Mouse (Mus musculus): ENCODE measurements around the gene Ccdc149. TPM values are rescaled to one million over a fixed set of nuclear protein-coding genes. Genes with fewer than 3 reads are reported as not detected.

The Ccdc149 gene
- total RNA-seq, 2 experiments from 2014 or later, result 38.9 to 43.3 TPM

DNA sequence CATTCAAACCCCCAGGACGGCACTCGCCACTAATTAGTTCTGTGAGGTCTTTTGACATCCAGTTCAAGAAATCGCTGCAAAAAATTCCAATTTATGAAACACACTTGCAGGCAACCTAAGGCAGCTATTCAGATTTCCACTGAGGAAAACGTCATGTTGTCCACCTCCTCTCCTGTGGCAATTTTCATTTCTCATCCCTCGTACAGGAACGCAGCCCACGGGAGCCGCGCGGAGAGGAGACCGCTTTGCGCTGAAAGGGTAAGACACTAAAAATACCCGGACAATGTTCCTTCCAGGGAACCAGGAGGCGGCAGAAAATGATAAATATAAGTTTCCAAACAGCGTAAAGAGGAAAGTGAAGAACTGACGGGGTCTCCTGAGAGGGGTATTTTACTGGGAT, 79.8 kb downstream of the Ccdc149 start:
- peak; percentile 52 to 58 for DNase-seq (ENCODE audit: low spot score in 2 of 2)
- intact Hi-C loops (cut with DNase I), result loop anchor here (5.0 kb wide), 4 partner anchors 81 to 274 kb away; partner anchors contain the start of gene Ccdc149

DNA sequence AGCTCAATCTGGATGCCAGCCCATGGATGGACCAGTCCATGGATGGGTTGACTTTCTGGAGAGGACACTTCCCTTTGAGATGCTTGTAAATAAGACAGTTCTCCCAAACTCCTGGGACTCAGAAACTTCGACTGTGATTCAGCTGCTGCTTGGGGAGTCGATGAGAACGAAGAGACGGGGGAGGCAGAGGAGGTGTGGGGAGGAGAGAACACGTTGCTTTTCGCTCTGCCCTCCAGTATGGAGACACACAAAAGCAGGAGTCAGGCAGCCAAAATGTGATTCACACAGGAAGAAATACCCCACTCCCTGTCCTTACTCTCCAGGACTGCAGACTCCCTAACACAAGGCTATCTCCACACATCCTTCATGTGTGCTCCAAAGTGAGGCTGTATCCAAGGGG, 80.9 kb downstream of the Ccdc149 start:
- intact Hi-C loops (cut with DNase I), result loop anchor here (5.0 kb wide), 4 partner anchors 82 to 273 kb away; partner anchors contain the start of gene Ccdc149
- peak in 1 of 2 experiments; percentile 28 for DNase-seq (ENCODE audit: low spot score in 2 of 2)

DNA sequence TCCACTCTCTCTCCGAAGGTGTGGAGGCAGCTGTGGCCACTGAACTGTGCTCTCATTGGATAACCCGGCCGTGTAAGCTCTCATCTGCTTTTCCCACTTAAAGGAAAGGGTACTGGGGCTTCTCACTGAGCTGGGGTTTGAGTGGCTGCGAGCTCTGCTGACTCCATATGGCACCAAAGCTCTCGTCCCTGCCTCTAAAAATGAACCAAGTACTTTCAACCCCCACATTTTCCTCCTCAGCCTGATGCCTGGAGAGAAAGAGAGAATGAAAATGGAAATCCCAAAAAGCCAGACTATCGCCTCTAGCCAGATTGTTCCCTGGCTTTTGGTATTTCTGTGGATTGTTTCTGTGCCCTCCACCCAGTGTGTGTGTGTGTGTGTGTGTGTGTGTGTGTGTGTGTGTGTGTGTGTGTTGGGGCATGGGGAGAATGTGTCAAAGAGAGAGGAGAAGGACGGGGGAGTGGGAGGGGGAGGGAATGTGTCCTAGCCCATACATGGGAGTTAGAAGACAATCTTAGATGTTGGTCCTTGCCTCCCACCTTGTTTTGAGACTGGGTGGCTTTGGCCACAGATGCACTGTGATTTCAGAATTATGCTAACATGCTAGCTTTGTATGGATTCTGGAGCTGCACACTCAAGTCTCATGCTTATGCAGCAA, 83.1 kb downstream of the Ccdc149 start:
- DNase-seq (ENCODE audit: low spot score in 2 of 2), result peak; percentile 39 to 48
- intact Hi-C loops (cut with DNase I), result no loop called here

DNA sequence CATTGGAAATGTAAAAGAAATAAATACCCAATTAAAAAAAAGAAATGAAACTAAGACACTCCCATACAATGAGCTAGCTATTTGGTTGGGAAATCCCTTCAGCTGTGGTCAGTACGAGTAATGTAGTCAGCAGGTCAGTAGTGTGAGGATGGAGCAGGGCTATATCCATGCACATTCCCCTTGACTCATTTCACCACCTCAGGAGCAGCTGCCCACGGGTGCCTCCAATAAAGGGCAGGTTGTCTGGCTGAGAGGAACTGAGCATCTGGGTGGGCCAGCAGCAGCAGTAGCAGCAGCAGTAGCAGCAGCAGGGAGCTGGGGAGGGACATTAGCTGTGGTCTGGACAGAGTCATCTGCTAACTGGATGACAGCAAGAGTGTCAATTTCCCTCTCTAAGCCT, 85.3 kb downstream of the Ccdc149 start:
- intact Hi-C loops (cut with DNase I), result no loop called here
- no peak for DNase-seq (ENCODE audit: low spot score in 2 of 2)

DNA sequence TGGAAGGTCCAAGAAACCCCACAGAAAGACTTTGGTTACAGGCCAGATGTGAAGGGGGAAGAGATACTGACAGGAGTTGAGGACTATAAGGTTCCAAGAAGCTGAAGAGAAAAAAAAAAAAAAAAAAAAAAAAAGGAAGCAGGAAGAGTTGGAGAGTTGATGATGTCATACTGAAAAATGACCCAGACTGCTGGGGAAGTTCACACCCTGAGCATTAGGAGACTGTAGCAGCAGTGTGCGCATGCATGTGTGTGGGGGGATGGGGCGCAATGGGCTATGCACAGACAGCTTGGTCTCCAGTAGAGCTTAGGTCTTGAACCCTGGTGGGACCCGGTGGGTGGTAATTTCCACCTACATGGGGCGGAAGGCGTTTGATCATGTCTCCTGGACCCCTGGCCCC, 87.6 kb downstream of the Ccdc149 start:
- no peak for DNase-seq (ENCODE audit: low spot score in 2 of 2)
- intact Hi-C loops (cut with DNase I), result no loop called here

DNA sequence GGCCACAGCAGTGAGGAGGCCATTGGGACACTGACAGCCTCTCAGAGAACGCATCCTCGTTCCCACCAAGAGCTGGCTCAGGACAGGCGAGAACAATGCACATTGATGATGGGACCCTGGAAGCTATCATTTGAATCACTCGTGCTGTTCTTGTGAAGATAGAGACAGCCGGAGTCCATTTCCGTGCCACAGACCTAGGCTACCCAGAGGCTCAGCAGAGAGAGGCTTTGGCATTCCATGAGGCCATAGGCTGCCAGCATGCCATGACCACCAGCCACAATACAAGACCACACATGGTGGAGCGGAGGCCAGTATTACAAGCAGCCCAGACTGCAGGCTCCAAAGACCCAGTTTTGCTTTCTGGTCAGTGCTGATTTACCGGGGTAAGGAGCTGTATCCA, 88.5 kb downstream of the Ccdc149 start:
- intact Hi-C loops (cut with DNase I), result no loop called here
- no peak for DNase-seq (ENCODE audit: low spot score in 2 of 2)

DNA sequence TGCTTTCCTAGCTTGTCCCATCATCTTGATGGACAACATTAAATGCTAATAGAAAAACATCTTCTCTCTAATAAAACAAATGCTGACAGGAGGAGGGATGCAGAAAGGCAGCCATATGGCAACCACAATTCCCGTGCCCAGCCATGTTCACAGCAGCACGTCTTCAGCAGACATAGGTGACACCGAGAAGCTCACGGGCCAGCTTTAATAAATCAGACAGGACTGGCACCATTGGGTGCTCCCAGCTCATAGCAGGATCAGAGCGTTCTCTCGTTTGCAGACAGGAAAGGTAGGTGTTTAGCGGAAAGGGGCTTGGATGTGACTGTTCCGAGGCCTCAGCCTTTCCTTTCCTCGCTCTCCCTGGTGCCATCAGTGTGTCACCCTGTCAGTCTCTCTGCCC, 95.5 kb downstream of the Ccdc149 start:
- DNase-seq (ENCODE audit: low spot score in 2 of 2), result no peak
- intact Hi-C loops (cut with DNase I), result no loop called here

DNA sequence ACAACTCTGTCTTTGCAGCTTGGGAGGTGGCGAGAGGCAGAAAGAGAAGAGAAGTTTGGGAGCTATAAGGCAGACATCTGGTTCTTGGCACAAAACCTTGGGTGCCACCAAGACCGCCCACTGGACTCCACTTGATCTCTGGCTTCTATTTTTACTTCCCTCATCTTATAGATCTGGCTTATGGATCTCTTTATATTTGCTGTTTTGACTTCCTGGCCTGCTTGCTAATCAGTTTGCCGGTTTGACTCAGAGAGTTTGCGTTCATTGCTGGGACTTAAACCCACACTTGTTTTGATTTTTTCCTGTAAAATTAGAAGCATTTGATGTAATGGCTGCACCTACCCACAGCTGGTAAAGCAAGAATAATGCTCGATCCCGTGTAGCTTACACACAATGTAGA, 100.4 kb downstream of the Ccdc149 start:
- intact Hi-C loops (cut with DNase I), result no loop called here
- DNase-seq (ENCODE audit: low spot score in 2 of 2), result no peak

DNA sequence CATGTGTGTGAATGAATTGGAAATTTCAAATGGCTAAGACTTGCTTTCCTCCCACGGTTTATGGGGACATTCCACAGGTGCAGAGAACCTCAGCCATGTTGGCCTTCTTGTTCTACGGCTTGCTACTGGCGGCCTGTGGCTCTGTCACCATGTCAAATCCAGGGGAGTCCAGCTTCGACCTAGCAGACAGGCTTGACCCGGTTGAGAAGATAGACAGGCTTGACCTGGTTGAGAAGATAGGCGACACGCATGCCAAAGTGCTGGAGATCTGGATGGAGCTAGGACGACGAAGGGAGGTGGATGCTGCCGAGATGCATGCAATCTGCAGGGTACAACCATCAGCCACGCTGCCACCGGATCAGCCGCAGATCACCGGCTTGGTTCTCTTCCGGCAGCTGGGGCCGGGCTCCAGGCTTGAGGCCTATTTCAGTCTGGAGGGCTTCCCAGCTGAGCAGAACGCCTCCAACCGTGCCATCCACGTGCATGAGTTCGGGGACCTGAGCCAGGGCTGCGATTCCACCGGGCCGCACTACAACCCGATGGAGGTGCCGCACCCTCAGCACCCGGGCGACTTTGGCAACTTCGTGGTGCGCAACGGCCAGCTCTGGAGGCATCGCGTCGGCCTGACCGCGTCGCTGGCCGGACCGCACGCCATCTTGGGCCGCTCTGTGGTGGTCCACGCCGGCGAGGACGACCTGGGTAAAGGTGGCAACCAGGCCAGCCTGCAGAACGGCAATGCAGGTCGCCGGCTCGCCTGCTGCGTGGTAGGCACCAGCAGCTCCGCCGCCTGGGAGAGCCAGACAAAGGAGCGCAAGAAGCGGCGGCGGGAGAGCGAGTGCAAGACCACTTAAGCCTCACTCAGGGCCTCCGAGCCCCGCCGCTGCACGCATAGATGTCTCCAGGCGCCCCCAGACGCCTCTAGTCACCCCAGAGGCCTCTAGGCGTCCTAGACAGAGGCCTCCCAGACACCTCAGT, 103.2 kb downstream of the Ccdc149 start:
- DNase-seq (ENCODE audit: low spot score in 2 of 2), result no peak
- intact Hi-C loops (cut with DNase I), result no loop called here

DNA sequence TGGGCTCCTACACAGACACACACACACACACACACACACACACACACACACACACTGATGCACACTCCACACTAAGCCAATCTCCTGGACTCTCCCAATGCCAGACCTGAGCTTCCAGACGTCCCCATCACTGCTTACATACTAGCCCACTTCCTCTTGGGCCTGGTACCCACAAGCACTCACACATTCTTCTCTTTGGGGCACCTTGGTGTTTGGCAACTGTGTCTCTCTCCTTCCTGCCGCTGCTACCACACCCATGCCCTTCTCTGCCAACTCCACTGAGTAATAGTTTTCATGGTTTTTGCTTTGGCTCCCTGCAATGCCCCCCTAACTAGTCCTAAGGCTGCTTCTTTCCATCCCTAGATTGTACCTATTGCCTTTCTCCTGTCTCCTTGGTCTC, 104.7 kb downstream of the Ccdc149 start:
- DNase-seq (ENCODE audit: low spot score in 2 of 2), result no peak
- intact Hi-C loops (cut with DNase I), result no loop called here

DNA sequence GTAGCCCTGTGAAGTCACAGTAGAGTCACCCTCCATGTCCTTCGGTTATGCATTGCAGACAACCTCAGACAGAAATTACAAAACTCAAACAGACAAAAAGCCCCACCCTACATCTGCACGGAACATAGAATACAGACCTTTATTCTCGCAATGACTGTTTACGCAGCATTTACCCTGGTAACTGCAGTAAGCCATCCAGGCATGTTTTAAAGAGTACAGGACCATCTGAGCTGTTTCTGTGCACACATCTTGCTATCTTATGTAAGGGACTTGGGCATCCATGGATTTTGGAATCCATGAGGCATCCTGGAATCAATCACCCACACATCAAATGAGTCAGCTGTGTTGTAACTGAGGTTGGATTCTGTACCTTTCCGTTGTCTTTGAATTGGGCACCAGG, 105.4 kb downstream of the Ccdc149 start:
- DNase-seq (ENCODE audit: low spot score in 2 of 2), result no peak

DNA sequence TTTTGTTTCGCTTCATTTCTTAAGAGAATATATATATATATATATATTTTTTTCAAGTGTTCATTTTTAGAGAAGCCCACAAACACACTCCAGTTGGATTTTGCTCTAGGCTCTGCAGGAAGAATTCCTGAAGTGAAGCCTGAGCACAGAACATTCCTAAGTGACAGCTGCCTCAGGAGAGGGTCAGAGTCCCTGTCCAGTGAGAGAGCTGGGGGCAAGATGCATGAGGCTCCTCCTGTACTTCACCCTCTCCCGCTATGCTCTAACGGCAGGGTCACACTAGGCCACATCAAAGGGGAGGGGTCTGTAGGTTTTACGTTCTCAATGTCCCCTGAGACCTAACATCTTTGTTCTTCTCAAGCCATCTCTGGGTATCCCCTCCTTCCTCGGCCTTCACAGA, 106.8 kb downstream of the Ccdc149 start:
- intact Hi-C loops (cut with DNase I), result no loop called here
- no peak for DNase-seq (ENCODE audit: low spot score in 2 of 2)

More for the DNA sequence above, 105.4 kb downstream of the Ccdc149 start:
- intact Hi-C loops (cut with DNase I), result no loop called here

DNA sequence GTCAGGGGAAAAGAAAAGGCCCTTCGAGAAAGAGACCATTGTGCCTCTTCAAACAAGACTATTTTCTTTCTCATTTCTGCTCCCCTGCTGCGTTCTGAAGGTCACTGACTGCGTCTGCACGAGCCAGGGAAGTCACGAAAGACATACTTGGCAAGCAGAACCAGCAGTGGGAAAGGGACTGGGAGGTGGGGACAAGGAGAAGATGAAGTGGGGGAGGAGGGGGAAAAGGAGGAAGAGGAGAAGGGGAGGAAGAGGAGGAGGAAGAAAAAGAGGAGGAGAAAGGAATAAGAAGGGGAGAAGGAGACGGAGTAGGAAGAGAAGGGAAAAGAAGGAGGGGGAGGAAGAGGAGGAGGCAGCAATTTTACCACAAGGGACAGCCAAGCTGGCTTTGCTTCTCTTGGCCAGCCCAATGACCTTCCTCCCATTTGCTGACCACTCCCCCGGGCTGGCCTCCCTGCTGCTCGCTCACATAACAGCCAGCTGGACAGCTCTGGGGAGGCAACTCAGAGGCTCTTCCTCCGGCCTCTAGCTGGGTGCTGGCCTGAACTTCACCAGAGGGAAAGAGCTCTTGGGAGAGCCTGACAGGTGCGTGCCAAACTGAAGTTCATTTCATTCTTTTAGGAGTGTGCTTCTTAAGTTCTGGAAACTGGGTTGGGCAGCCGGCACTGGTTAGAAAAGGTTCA, 107.7 kb downstream of the Ccdc149 start, which contains the start of gene Sod3:
Sod3 (plus strand) TSS at position 324 of the 683 bp plus-strand sequence.
- no peak for DNase-seq (ENCODE audit: low spot score in 2 of 2)
- intact Hi-C loops (cut with DNase I), result no loop called here

DNA sequence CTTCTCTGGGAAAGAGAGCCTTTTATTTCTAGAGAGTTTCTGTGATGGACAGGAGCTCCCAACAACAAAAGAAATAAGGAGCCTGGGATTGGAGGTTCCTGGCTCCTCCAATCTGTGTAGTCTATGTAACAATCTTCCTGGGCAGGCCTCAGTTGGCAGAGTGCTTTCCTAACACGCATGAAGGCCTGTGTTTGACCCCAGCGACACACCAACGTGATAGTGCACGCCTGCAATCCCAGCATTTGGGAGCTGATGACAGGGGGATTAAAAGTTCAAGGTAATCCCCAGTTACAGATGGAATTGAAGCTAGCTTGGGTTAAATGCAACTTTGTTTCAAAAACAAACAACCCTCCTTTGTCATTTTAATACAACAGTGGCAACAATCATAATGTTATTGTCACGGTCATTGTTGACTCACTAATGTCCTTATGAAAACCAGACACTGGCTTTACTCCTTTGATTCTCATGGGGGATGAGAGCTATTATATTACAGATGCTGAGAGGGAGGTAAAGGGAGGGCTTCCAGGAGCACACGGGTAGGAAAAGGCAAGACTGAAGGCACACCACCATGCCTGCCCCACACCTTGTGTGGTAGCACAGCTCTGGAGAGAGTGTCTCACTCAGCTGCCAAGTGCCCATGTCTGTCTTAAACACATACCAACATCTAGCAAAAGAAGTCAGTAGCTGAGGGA, 108.4 kb downstream of the Ccdc149 start:
- no peak for DNase-seq (ENCODE audit: low spot score in 2 of 2)
- intact Hi-C loops (cut with DNase I), result no loop called here

DNA sequence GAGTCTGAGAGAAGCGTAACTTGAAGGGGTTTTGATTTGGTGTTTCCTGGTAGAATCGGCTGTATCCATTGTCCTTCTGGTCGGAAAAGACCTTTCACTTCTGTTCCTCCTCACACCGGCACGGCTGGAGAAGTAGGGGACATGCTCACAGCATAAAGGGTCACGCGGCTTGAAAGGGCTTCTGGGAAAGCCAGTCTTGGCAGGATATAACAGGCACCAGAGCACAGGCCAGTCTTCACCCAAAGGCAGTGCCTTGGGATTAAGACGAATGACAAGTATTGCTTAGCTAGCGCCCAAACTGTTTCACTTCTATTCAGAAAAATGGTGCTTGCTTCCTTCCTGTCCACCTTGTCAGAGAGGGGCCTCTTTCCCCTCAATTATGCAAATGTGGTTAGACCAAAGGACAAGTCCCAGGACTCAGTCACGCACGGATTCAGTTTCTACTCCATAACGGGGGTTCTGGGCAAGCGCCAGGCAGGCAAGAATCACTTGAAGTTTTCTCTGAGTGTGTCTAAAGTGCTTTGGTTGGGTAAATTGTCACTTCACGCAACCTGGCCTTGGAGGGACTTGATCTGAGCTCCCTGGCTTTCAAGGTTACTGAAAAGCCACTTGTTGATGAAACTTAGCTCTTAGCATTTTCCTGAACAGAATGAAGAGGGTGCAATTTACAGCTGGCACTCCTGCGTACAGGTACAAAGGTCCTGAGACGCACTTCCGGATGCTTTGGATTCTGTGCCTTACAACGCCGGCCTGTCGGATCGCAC, 110.9 kb downstream of the Ccdc149 start:
- intact Hi-C loops (cut with DNase I), result no loop called here
- no peak for DNase-seq (ENCODE audit: low spot score in 2 of 2)

DNA sequence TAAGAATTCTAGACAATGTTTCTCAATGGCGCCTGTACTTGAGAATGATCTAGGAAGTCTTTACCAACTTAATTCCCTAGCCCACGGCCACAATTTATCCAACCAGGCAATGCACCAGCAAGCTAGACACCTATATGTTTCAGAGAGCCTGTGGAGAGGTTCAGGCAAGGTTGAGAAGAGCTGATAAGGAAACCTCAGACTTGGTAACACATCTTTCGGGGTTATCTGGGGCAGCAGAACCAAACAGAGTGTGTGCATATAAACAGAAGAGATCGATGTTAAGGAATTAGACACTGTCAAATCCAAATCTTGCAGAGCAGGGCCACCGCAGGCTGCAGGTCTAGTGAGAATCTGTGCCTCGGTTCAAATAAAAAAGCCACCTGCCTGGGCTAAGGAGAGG, 113.2 kb downstream of the Ccdc149 start:
- no peak for DNase-seq (ENCODE audit: low spot score in 2 of 2)
- intact Hi-C loops (cut with DNase I), result no loop called here

DNA sequence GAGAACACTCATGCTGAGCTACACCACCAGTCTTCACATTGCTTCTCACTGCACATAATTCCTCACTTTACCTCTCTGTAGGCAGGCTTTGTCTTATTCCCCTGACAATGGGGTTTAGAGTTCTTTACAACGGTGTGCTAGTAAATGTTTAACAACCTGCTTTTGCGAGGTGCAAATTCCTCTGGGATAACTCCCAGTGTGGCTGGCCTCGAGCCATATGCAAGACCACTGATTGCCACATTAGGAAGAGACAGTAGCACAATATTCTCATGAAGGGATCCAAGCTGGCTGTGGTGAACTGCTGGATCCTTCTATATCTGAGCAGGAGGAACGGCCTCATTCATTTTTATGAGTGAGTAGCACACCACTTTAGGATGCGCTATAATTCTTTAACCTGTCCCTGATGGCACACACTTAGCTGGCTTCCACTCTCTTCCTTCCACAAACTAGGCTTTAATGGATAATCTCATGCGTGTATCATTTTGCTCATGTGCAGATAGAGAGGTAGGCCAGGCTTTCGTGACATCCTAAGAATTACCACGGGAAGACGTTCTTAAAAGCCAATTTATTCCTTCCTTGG, 114.1 kb downstream of the Ccdc149 start:
- intact Hi-C loops (cut with DNase I), result no loop called here
- DNase-seq (ENCODE audit: low spot score in 2 of 2), result no peak

DNA sequence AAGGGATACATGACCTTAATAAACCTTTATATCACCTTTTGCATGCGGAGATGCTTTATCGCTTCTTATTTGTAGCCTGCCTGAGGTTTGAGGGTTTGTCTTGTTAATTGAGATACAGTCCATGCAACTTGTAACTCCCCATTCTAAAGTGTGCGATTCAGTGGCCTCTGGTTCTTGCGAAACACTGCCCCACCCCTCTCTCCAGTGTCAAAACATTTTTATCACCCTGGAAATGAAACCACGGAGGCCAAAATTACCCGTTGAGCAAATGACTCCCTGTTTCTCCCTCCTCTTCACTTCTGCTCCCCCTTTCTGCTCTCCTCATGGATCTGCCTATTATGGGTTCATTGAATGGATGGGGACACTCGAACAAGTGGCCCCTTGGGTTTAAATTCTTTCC, 115.7 kb downstream of the Ccdc149 start:
- DNase-seq (ENCODE audit: low spot score in 2 of 2), result no peak
- intact Hi-C loops (cut with DNase I), result no loop called here

All from left cerebral cortex, postnatal 14 days (tissue).